Mouse (Mus musculus): ENCODE results near the gene 9130019O22Rik. TPM values are rescaled to one million over a fixed set of nuclear protein-coding genes. Genes with fewer than 3 reads are reported as not detected.
A peak's percentile ranks its signal among the peaks of the same experiment; 100 is the strongest.
"Not testable (repeated sequence)": the region's sequence is repeated elsewhere in the genome, so short reads cannot be mapped to it uniquely, and the experiment has no call there.

Gene 9130019O22Rik
- polyA plus RNA-seq, 1 experiment from 2014 or later: 7.2 TPM

- Histone ChIP-seq H3K27me3 (ENCODE audit: low read depth, poor library complexity, severe bottlenecking) (peaks cover 52% of the 10 kb centered on the region), H3K9me3 (replicated peaks) (no peaks in the 10 kb centered on the region)
- DNase-seq (ENCODE audit: low spot score): no peak
Measured at GRCm38 (mm10) chr7:127364166-127364565, 22.8 kb downstream of the 9130019O22Rik start.

GRCm38 (mm10) chr7:127363475-127363921 lies 23.5 kb downstream of the 9130019O22Rik start:
- Histone ChIP-seq H3K4me1 (peaks cover 10% of the 10 kb centered on the region), H3K27me3 (ENCODE audit: low read depth, poor library complexity, severe bottlenecking) (peaks cover 52% of the 10 kb centered on the region), H3K36me3 (no peaks in the 10 kb centered on the region), H3K27ac (peak overlapping the region; percentile 50), H3K4me3 (peak overlapping the region; percentile 58), H3K9me3 (replicated peaks) (no peaks in the 10 kb centered on the region)
- 2% methylated on average over 24 of the region's 24 CpGs for WGBS
- peak; percentile 68 for DNase-seq (ENCODE audit: low spot score)

More at GRCm38 (mm10) chr7:127364166-127364565, 22.8 kb downstream of the 9130019O22Rik start:
- no peaks in the 10 kb centered on the region for H3K36me3 ChIP-seq
- peaks cover 10% of the 10 kb centered on the region for H3K4me1 ChIP-seq
- WGBS: 64% methylated on average over 4 of the region's 4 CpGs
- peak overlapping the region; percentile 58 for H3K4me3 ChIP-seq
- H3K27ac ChIP-seq: no peak overlapping the region

GRCm38 (mm10) chr7:127362418-127362817 lies 24.5 kb downstream of the 9130019O22Rik start:
- WGBS: 30% methylated on average over 13 of the region's 13 CpGs
- not testable (repeated sequence) for DNase-seq (ENCODE audit: low spot score); H3K27ac ChIP-seq; H3K36me3 ChIP-seq; H3K4me3 ChIP-seq; H3K9me3 ChIP-seq (replicated peaks)
- Histone ChIP-seq H3K4me1 (peaks cover 10% of the 10 kb centered on the region), H3K27me3 (ENCODE audit: low read depth, poor library complexity, severe bottlenecking) (peaks cover 52% of the 10 kb centered on the region)

GRCm38 (mm10) chr7:127361449-127361848 lies 25.5 kb downstream of the 9130019O22Rik start:
- H3K27ac ChIP-seq: no peak overlapping the region
- no peaks in the 10 kb centered on the region for H3K36me3 ChIP-seq
- peaks cover 52% of the 10 kb centered on the region for H3K27me3 ChIP-seq (ENCODE audit: low read depth, poor library complexity, severe bottlenecking)
- no peak for DNase-seq (ENCODE audit: low spot score)
- H3K4me3 ChIP-seq: no peak overlapping the region
- no peaks in the 10 kb centered on the region for H3K9me3 ChIP-seq (replicated peaks)
- WGBS: 55% methylated on average over 13 of the region's 13 CpGs
- H3K4me1 ChIP-seq: peaks cover 10% of the 10 kb centered on the region

- H3K36me3 ChIP-seq: no peaks in the 10 kb centered on the region
- no peaks in the 10 kb centered on the region for H3K9me3 ChIP-seq (replicated peaks)
- no peak for DNase-seq (ENCODE audit: low spot score)
- WGBS: 83% methylated on average over 4 of the region's 4 CpGs
- H3K4me3 ChIP-seq: no peak overlapping the region
- H3K4me1 ChIP-seq: peaks cover 10% of the 10 kb centered on the region
- H3K27ac ChIP-seq: no peak overlapping the region
- peaks cover 48% of the 10 kb centered on the region for H3K27me3 ChIP-seq (ENCODE audit: low read depth, poor library complexity, severe bottlenecking)
Measured at GRCm38 (mm10) chr7:127360265-127360664, 26.7 kb downstream of the 9130019O22Rik start.

GRCm38 (mm10) chr7:127358472-127358871 lies 28.5 kb downstream of the 9130019O22Rik start:
- no peaks in the 10 kb centered on the region for H3K36me3 ChIP-seq
- no peak overlapping the region for H3K4me3 ChIP-seq
- H3K27ac ChIP-seq: no peak overlapping the region
- H3K4me1 ChIP-seq: peaks cover 3% of the 10 kb centered on the region
- peaks cover 30% of the 10 kb centered on the region for H3K27me3 ChIP-seq (ENCODE audit: low read depth, poor library complexity, severe bottlenecking)
- H3K9me3 ChIP-seq (replicated peaks): no peaks in the 10 kb centered on the region
- DNase-seq (ENCODE audit: low spot score): no peak
- WGBS: 72% methylated on average over 4 of the region's 4 CpGs

GRCm38 (mm10) chr7:127357871-127358270 lies 29.1 kb downstream of the 9130019O22Rik start:
- no peaks in the 10 kb centered on the region for H3K9me3 ChIP-seq (replicated peaks)
- no peaks in the 10 kb centered on the region for H3K36me3 ChIP-seq
- no peak overlapping the region for H3K4me3 ChIP-seq
- no peak overlapping the region for H3K27ac ChIP-seq
- DNase-seq (ENCODE audit: low spot score): no peak
- WGBS: 73% methylated on average over 2 of the region's 2 CpGs
- no peaks in the 10 kb centered on the region for H3K4me1 ChIP-seq
- H3K27me3 ChIP-seq (ENCODE audit: low read depth, poor library complexity, severe bottlenecking): peaks cover 24% of the 10 kb centered on the region

GRCm38 (mm10) chr7:127355796-127356195 lies 31.2 kb downstream of the 9130019O22Rik start:
- Histone ChIP-seq H3K36me3 (no peaks in the 10 kb centered on the region), H3K4me1 (no peaks in the 10 kb centered on the region), H3K27me3 (ENCODE audit: low read depth, poor library complexity, severe bottlenecking) (peaks cover 6% of the 10 kb centered on the region; the same call in 1 of the 2 replicates), H3K9me3 (replicated peaks) (no peaks in the 10 kb centered on the region), H3K27ac (no peak overlapping the region), H3K4me3 (no peak overlapping the region)
- WGBS: 70% methylated on average over 3 of the region's 3 CpGs
- no peak for DNase-seq (ENCODE audit: low spot score)

GRCm38 (mm10) chr7:127351230-127352004 lies 35.5 kb downstream of the 9130019O22Rik start:
- Histone ChIP-seq H3K4me1 (peaks cover 14% of the 10 kb centered on the region), H3K4me3 (no peak overlapping the region), H3K9me3 (replicated peaks) (no peaks in the 10 kb centered on the region), H3K27me3 (ENCODE audit: low read depth, poor library complexity, severe bottlenecking) (no peaks in the 10 kb centered on the region), H3K27ac (no peak overlapping the region), H3K36me3 (no peaks in the 10 kb centered on the region)
- WGBS: 92% methylated on average over 5 of the region's 5 CpGs
- no peak for DNase-seq (ENCODE audit: low spot score)

GRCm38 (mm10) chr7:127346676-127347075 lies 40.3 kb downstream of the 9130019O22Rik start:
- H3K9me3 ChIP-seq (replicated peaks): no peaks in the 10 kb centered on the region
- H3K4me3 ChIP-seq: peak overlapping the region; percentile 92
- H3K36me3 ChIP-seq: peaks cover 27% of the 10 kb centered on the region
- 15% methylated on average over 8 of the region's 8 CpGs for WGBS
- peak overlapping the region; percentile 98; the same call in 1 of the 2 replicates for H3K27ac ChIP-seq
- no peak for DNase-seq (ENCODE audit: low spot score)
- H3K27me3 ChIP-seq (ENCODE audit: low read depth, poor library complexity, severe bottlenecking): no peaks in the 10 kb centered on the region
- H3K4me1 ChIP-seq: peaks cover 38% of the 10 kb centered on the region

GRCm38 (mm10) chr7:127345512-127346325 lies 41.2 kb downstream of the 9130019O22Rik start, which contains the start of gene Zfp768:
Zfp768 (minus strand) TSS chr7:127345589.
- WGBS: under 1% methylated on average over 76 of the region's 76 CpGs
- no peaks in the 10 kb centered on the region for H3K27me3 ChIP-seq (ENCODE audit: low read depth, poor library complexity, severe bottlenecking)

GRCm38 (mm10) chr7:127345092-127345491 lies 41.9 kb downstream of the 9130019O22Rik start:
- peaks cover 39% of the 10 kb centered on the region for H3K36me3 ChIP-seq
- peak overlapping the region; percentile 92 for H3K4me3 ChIP-seq
- no peak for DNase-seq (ENCODE audit: low spot score)
- H3K9me3 ChIP-seq (replicated peaks): no peaks in the 10 kb centered on the region
- no peaks in the 10 kb centered on the region for H3K27me3 ChIP-seq (ENCODE audit: low read depth, poor library complexity, severe bottlenecking)
- H3K27ac ChIP-seq: peak overlapping the region; percentile 98
- WGBS: 1% methylated on average over 41 of the region's 42 CpGs
- H3K4me1 ChIP-seq: peaks cover 34% of the 10 kb centered on the region

More at GRCm38 (mm10) chr7:127345512-127346325, 41.2 kb downstream of the 9130019O22Rik start, which contains the start of gene Zfp768:
- H3K4me1 ChIP-seq: peaks cover 38% of the 10 kb centered on the region
- H3K36me3 ChIP-seq: peaks cover 36% of the 10 kb centered on the region
- peak; percentile 96 for DNase-seq (ENCODE audit: low spot score)
- H3K9me3 ChIP-seq (replicated peaks): no peaks in the 10 kb centered on the region
- H3K4me3 ChIP-seq: peak within 1 kb of the TSS; percentile 92
- peak within 1 kb of the TSS; percentile 98 for H3K27ac ChIP-seq

All from limb, embryonic 10.5 days (tissue).